Mouse (Mus musculus) thymus, adult 2 months (tissue): ENCODE measurements around the gene Isy1. TPM values are rescaled to one million over a fixed set of nuclear protein-coding genes. Genes with fewer than 3 reads are reported as not detected.
A peak's percentile ranks its signal among the peaks of the same experiment; 100 is the strongest.

Experiments used
- DNase-seq: peaks from one replicate; pipeline ENCODE4 v3.0.0; 2021
- H3K27ac ChIP-seq: fragments of 200-500 bp; 2 replicates; pipeline ENCODE4 v1.5.1; 2012; ENCODE audit warnings: low read length, control low read depth; ENCODE audit not compliant: control insufficient read depth, insufficient read depth
- H3K27me3 ChIP-seq: fragments of 200-500 bp; 2 replicates; pipeline ENCODE4 v1.6.1; 2012; ENCODE audit warnings: mild to moderate bottlenecking, low read length, moderate library complexity, mixed read lengths; ENCODE audit not compliant: control insufficient read depth, insufficient read depth
- H3K36me3 ChIP-seq: fragments of 200-500 bp; 2 replicates; pipeline ENCODE4 v1.6.1; 2012; ENCODE audit warnings: mild to moderate bottlenecking, low read length, moderate library complexity; ENCODE audit not compliant: control insufficient read depth, insufficient read depth
- H3K4me1 ChIP-seq: fragments of 200-500 bp; replicated peaks from 2 replicates; pipeline ENCODE4 v1.6.1; 2012; ENCODE audit warnings: low read length; ENCODE audit not compliant: control insufficient read depth, insufficient read depth
- H3K4me3 ChIP-seq: fragments of 200-500 bp; 2 replicates; pipeline ENCODE4 v1.5.1; 2012; ENCODE audit warnings: mild to moderate bottlenecking, low read length, control low read depth, moderate library complexity; ENCODE audit not compliant: control insufficient read depth, insufficient read depth
- CTCF ChIP-seq: fragments of 200-500 bp; IDR thresholded peaks from 2 replicates; pipeline ENCODE4 v1.5.1; 2012; ENCODE audit warnings: mild to moderate bottlenecking, control low read depth, low read length, moderate library complexity, borderline replicate concordance; ENCODE audit not compliant: control insufficient read depth, poor library complexity, insufficient read depth; ENCODE audit errors: extremely low read depth
- POLR2A ChIP-seq: fragments of 200-500 bp; IDR thresholded peaks from 2 replicates; pipeline ENCODE4 v1.6.1; 2012; ENCODE audit warnings: mild to moderate bottlenecking, low read length, control low read depth, moderate library complexity; ENCODE audit not compliant: control insufficient read depth, poor library complexity, insufficient read depth; ENCODE audit errors: extremely low read depth
- WGBS: fragments of 180-500 bp; shearing (Covaris S2); methylation state at CpG from one replicate; pipeline ENCODE4 v1.1.7; 2018; 5-methylcytosine and 5-hydroxymethylcytosine counted together
- polyA plus RNA-seq: library from polyadenylated mRNA; depleted of rRNA; stranded (reverse); fragments of >200 nt; gene quantifications from 2 replicates; pipeline ENCODE4 v1.2.3, GENCODE M21; 2012; rRNA removed

Gene Isy1
- 50.7 and 51.1 TPM in 2 replicates for polyA plus RNA-seq

- no peaks in the 10 kb centered on the region for H3K27me3 ChIP-seq
- peaks cover 25% of the 10 kb centered on the region for H3K36me3 ChIP-seq
- peaks cover 2% of the 10 kb centered on the region; the same call in 1 of the 2 replicates for H3K4me1 ChIP-seq
- WGBS: under 1% methylated on average over 46 of the region's 46 CpGs
- peak within 1 kb of the TSS; percentile 86 for H3K27ac ChIP-seq
- H3K4me3 ChIP-seq: peak within 1 kb of the TSS; percentile 78
- TF ChIP-seq CTCF (0 out of 2 replicates have a peak, but pooled peaks have one; percentile 19), POLR2A (peak; percentile 47; the same call in 1 of the 2 replicates)
- DNase-seq: peak; percentile 84
Observed at GRCm38 (mm10) chr6:87838551-87839197, at the start of gene Isy1. Isy1 (minus strand) TSS chr6:87838798.

GRCm38 (mm10) chr6:87887594-87888233 is 49.1 kb upstream of the Isy1 start, which contains the start of gene Copg1:
Copg1 (plus strand) TSS chr6:87887814.
- TF ChIP-seq POLR2A: peak; percentile 76
- TF ChIP-seq CTCF: peak; percentile 92
- Histone ChIP-seq H3K4me1 (peaks cover 9% of the 10 kb centered on the region; the same call in 1 of the 2 replicates), H3K4me3 (peak within 1 kb of the TSS; percentile 68), H3K27ac (peak within 1 kb of the TSS; percentile 28; the same call in 1 of the 2 replicates), H3K36me3 (peaks cover 21% of the 10 kb centered on the region), H3K27me3 (no peaks in the 10 kb centered on the region)
- DNase-seq: peak; percentile 100
- WGBS: under 1% methylated on average over 31 of the region's 31 CpGs

- TF ChIP-seq POLR2A: no peak
- no peak for TF ChIP-seq CTCF
- H3K36me3 ChIP-seq: peaks cover 13% of the 10 kb centered on the region
- DNase-seq: no peak
- no peaks in the 10 kb centered on the region for H3K27me3 ChIP-seq
- H3K4me3 ChIP-seq: no peak overlapping the region
- no peak overlapping the region for H3K27ac ChIP-seq
- peaks cover 13% of the 10 kb centered on the region; the same call in 1 of the 2 replicates for H3K4me1 ChIP-seq
- WGBS: 92% methylated on average over 1 of the region's 1 CpGs
Observed at GRCm38 (mm10) chr6:87886721-87887120, 48.1 kb upstream of the Isy1 start.

- DNase-seq: no peak
- Histone ChIP-seq H3K27ac (no peak overlapping the region), H3K4me3 (no peak overlapping the region), H3K36me3 (no peaks in the 10 kb centered on the region), H3K4me1 (peaks cover 27% of the 10 kb centered on the region), H3K27me3 (no peaks in the 10 kb centered on the region)
- TF ChIP-seq CTCF (no peak), POLR2A (no peak)
- 49% methylated on average over 4 of the region's 4 CpGs for WGBS
Observed at GRCm38 (mm10) chr6:87882816-87883215, 44.2 kb upstream of the Isy1 start.

- H3K27ac ChIP-seq: no peak overlapping the region
- no peaks in the 10 kb centered on the region for H3K27me3 ChIP-seq
- no peak overlapping the region for H3K4me3 ChIP-seq
- no peaks in the 10 kb centered on the region for H3K36me3 ChIP-seq
- H3K4me1 ChIP-seq: peaks cover 30% of the 10 kb centered on the region
- TF ChIP-seq POLR2A (no peak), CTCF (no peak)
- no peak for DNase-seq
- WGBS: 89% methylated on average over 3 of the region's 3 CpGs
Observed at GRCm38 (mm10) chr6:87882221-87882620, 43.6 kb upstream of the Isy1 start.

GRCm38 (mm10) chr6:87879628-87880027 is 41.0 kb upstream of the Isy1 start:
- WGBS: 45% methylated on average over 3 of the region's 3 CpGs
- Histone ChIP-seq H3K27me3 (no peaks in the 10 kb centered on the region), H3K4me1 (peaks cover 32% of the 10 kb centered on the region), H3K27ac (peak overlapping the region; percentile 12; the same call in 1 of the 2 replicates), H3K36me3 (no peaks in the 10 kb centered on the region), H3K4me3 (no peak overlapping the region)
- TF ChIP-seq POLR2A (no peak), CTCF (no peak)
- no peak for DNase-seq
